Comparison of ENCODE assay signal across 8 mouse cellular contexts in the genomic region with DNA sequence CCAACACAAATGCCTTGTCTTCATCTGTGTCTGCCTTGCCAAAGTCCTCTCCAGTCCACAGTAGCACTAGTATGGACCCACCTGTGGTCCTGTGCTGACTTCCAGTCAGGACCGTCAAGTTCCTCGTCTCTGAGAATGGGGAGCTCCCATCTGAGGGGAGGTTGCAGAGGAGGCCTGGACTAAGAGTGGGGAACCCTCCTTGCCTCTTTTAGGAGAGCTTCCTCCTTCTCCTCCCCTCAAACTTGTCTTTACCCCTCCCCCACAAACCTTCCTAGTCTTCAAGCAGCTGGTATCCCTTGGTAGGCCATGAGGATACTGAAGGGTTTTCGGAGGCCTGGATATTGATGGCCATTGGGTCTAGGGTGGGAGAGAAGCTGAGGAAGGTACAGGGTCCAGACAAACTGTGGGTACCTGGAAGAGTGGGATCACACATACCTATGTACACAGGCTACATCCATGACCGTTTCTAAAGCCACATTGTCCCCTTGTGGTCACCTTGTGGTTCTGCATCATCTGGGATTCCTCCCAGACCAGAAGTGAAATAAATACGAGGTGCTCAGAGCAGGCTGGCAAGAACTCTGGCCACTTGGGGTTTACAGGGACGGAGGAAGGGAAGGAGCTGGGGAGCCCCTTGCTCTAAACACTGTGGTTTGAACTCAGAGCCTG. TPM values are rescaled to one million over a fixed set of nuclear protein-coding genes. Genes with fewer than 3 reads are reported as not detected.
DNase-seq lines count a peak whose midpoint lies in the region; ATAC-seq and TF ChIP-seq lines count a peak whose summit lies in the region.

No protein-coding gene starts in this region.

- no peaks in the 10 kb centered on the region for H3K27me3 ChIP-seq in stomach, postnatal 0 days (ENCODE audit: control insufficient read depth, insufficient read depth, low read length)

- peak; percentile 70 for ATAC-seq in granulocyte monocyte progenitor cell, adult 5-6 weeks (replicated peaks; ENCODE audit: poor library complexity, severe bottlenecking)
- ATAC-seq in stomach, postnatal 0 days (ENCODE audit: low FRiP score, low TSS enrichment) = peak; percentile 67

- peaks cover 5% of the 10 kb centered on the region; the same call in 1 of the 2 replicates for H3K4me1 ChIP-seq in stomach, postnatal 0 days (replicated peaks; ENCODE audit: control insufficient read depth, insufficient read depth)

- no peak overlapping the region for H3K4me3 ChIP-seq in layer of hippocampus, adult 2 months
- no peak overlapping the region for H3K4me3 ChIP-seq in stomach, postnatal 0 days (ENCODE audit: low read depth, low read length)

- no peaks in the 10 kb centered on the region for H3K36me3 ChIP-seq in stomach, postnatal 0 days (ENCODE audit: control insufficient read depth, insufficient read depth, low read length)

- WGBS in stomach, postnatal 0 days = 45% methylated on average over 6 of the region's 6 CpGs

- TF ChIP-seq EP300 in stomach, postnatal 0 days (optimal IDR thresholded peaks at IDR 0.05) = no peak

- DNase-seq in layer of hippocampus, adult 2 months (ENCODE audit: low spot score in 2 of 2) = peak in 1 of 2 experiments; percentile 45
- no peak for DNase-seq in layer of hippocampus, adult 9-11 months
- DNase-seq in adipocyte (ENCODE audit: low spot score) = peak; percentile 84
- peak; percentile 67 for DNase-seq in kidney, adult 18-20 months
- peak; percentile 81 for DNase-seq in lung, postnatal 25 days (ENCODE audit: low spot score)
- peak; percentile 43 for DNase-seq in stomach, postnatal 0 days (ENCODE audit: low spot score)
- no peak for DNase-seq in urinary bladder, adult 2 months (ENCODE audit: low spot score)

- no peak overlapping the region for H3K27ac ChIP-seq in layer of hippocampus, adult 2 months
- H3K27ac ChIP-seq in stomach, postnatal 0 days (replicated peaks) = no peak overlapping the region

- no peaks in the 10 kb centered on the region for H3K9me3 ChIP-seq in stomach, postnatal 0 days (ENCODE audit: control insufficient read depth, low read length)

- H3K4me2 ChIP-seq in stomach, postnatal 0 days (replicated peaks; ENCODE audit: low read depth) = no peak overlapping the region

- TF ChIP-seq CTCF in layer of hippocampus, adult 2 months (conservative IDR thresholded peaks at IDR 0.05) = peak; percentile 93
- TF ChIP-seq CTCF in stomach, postnatal 0 days (IDR thresholded peaks at IDR 0.05; ENCODE audit: low read depth) = peak; percentile 99

- no peak overlapping the region for H3K9ac ChIP-seq in stomach, postnatal 0 days (ENCODE audit: low read length)

RNA-seq across cellular contexts. Expression of a gene that starts 18.3 kb away (rescaled TPM):
- 10 to 100 TPM; 72.2 to 74.3 TPM for total RNA-seq in layer of hippocampus, adult 2 months (2021)
- 22.7 and 32.6 TPM in 2 replicates for total RNA-seq in granulocyte monocyte progenitor cell, adult 5-6 weeks (2014; fragmentation: Nextera tagmentation)
- 9.6 and 20.4 TPM in 2 replicates for total RNA-seq in granulocyte monocyte progenitor cell, adult 5-6 weeks (2017)
- polyA plus RNA-seq in stomach, postnatal 0 days (2015; fragmentation: Nextera tagmentation; extraction: Ambion mirVana) = 49.7 and 54.3 TPM in 2 replicates
- 155 and 208 TPM in 2 replicates for polyA plus RNA-seq in urinary bladder, adult 2 months (2012; rRNA removed)

RNA-seq across cellular contexts. Expression of a gene that starts 25.0 kb away (rescaled TPM):
- total RNA-seq in layer of hippocampus, adult 2 months (2021) = not detected
- not detected in 2 replicates for total RNA-seq in granulocyte monocyte progenitor cell, adult 5-6 weeks (2014; fragmentation: Nextera tagmentation)
- not detected in 2 replicates for total RNA-seq in granulocyte monocyte progenitor cell, adult 5-6 weeks (2017)
- 0.18 TPM in 1 of 2 replicates, not detected in the other for polyA plus RNA-seq in stomach, postnatal 0 days (2015; fragmentation: Nextera tagmentation; extraction: Ambion mirVana)
- not detected in 2 replicates for polyA plus RNA-seq in urinary bladder, adult 2 months (2012; rRNA removed)

RNA-seq across cellular contexts. Expression of a gene that starts 42.7 kb away (rescaled TPM):
- 1 to 10 TPM; 1.6 to 2.5 TPM for total RNA-seq in layer of hippocampus, adult 2 months (2021)
- total RNA-seq in granulocyte monocyte progenitor cell, adult 5-6 weeks (2014; fragmentation: Nextera tagmentation) = 42.4 and 46.7 TPM in 2 replicates
- 50.2 and 55.2 TPM in 2 replicates for total RNA-seq in granulocyte monocyte progenitor cell, adult 5-6 weeks (2017)
- 109 and 120 TPM in 2 replicates for polyA plus RNA-seq in stomach, postnatal 0 days (2015; fragmentation: Nextera tagmentation; extraction: Ambion mirVana)
- polyA plus RNA-seq in urinary bladder, adult 2 months (2012; rRNA removed) = 48.3 and 63.6 TPM in 2 replicates

RNA-seq across cellular contexts. Expression of a gene that starts 45.0 kb away (rescaled TPM):
- 10 to 100 TPM; 32.7 to 35.7 TPM for total RNA-seq in layer of hippocampus, adult 2 months (2021)
- total RNA-seq in granulocyte monocyte progenitor cell, adult 5-6 weeks (2014; fragmentation: Nextera tagmentation) = 19.2 and 22.6 TPM in 2 replicates
- 8.1 and 8.5 TPM in 2 replicates for total RNA-seq in granulocyte monocyte progenitor cell, adult 5-6 weeks (2017)
- 4.8 and 5.6 TPM in 2 replicates for polyA plus RNA-seq in stomach, postnatal 0 days (2015; fragmentation: Nextera tagmentation; extraction: Ambion mirVana)
- polyA plus RNA-seq in urinary bladder, adult 2 months (2012; rRNA removed) = 21.4 and 33.4 TPM in 2 replicates

Comparison
In these comparisons a context has a peak if more than half of its experiments do, and no peak if none do; other contexts are left out.
1. DNase-seq: peak in adipocyte (single experiment), kidney, adult 18-20 months (single experiment), lung, postnatal 25 days (single experiment) and stomach, postnatal 0 days (single experiment); none in layer of hippocampus, adult 9-11 months (single experiment) and urinary bladder, adult 2 months (single experiment).
2. RNA of a gene that starts 42.7 kb away (total RNA-seq): 42.4 to 55.2 TPM in granulocyte monocyte progenitor cell, adult 5-6 weeks; 1.6 to 2.5 TPM in layer of hippocampus, adult 2 months; every median in the first group is over 10 times any median in the second.